Mouse (Mus musculus) megakaryocyte, embryonic 14.5 days (primary cell): ENCODE measurements at regions not wholly inside any gene's neighbourhood (a gene's known extent, or its start where the extent isn't known, plus 50 kb on each side); places are given as distances from the start of the nearest gene placed in this dataset.

Source experiments
- H3K27me3 ChIP-seq: replicated peaks from 2 replicates; pipeline ENCODE3; 2012; ENCODE audit warnings: inconsistent platforms
- H3K36me3 ChIP-seq: replicated peaks from 2 replicates; pipeline ENCODE3; 2012; ENCODE audit warnings: low read length, inconsistent platforms, mixed read lengths
- H3K4me1 ChIP-seq: 2 replicates; pipeline ENCODE4 v1.6.1; 2012; ENCODE audit warnings: inconsistent platforms
- H3K4me3 ChIP-seq: replicated peaks from 2 replicates; pipeline ENCODE3; 2012; ENCODE audit warnings: moderate library complexity, mild to moderate bottlenecking, inconsistent platforms
- H3K9me3 ChIP-seq: 2 replicates; pipeline ENCODE4 v1.6.1; 2012; ENCODE audit warnings: inconsistent platforms
- FLI1 ChIP-seq: IDR thresholded peaks from 2 replicates; pipeline ENCODE4 v1.6.1; 2012; ENCODE audit warnings: low read length, inconsistent platforms, mixed read lengths
- GATA1 ChIP-seq: IDR thresholded peaks from 3 replicates; pipeline ENCODE4 v1.6.1; 2012; ENCODE audit warnings: mixed read lengths, low read length, inconsistent platforms, borderline replicate concordance

- TF ChIP-seq GATA1 = no peak
- no peak for TF ChIP-seq FLI1
- Histone ChIP-seq H3K9me3 (peaks cover 26% of the 10 kb centered on the region), H3K27me3 (no peaks in the 10 kb centered on the region), H3K4me1 (no peaks in the 10 kb centered on the region), H3K36me3 (no peaks in the 10 kb centered on the region), H3K4me3 (no peak overlapping the region)
Measured at GRCm38 (mm10) chr5:51829020-51829419, 261.5 kb upstream of the Ppargc1a start.

- Histone ChIP-seq H3K27me3 (no peaks in the 10 kb centered on the region), H3K36me3 (no peaks in the 10 kb centered on the region), H3K9me3 (peaks cover 12% of the 10 kb centered on the region), H3K4me1 (no peaks in the 10 kb centered on the region), H3K4me3 (no peak overlapping the region)
- TF ChIP-seq GATA1 = no peak
- TF ChIP-seq FLI1 = no peak
Measured at GRCm38 (mm10) chr5:51826269-51826668, 258.7 kb upstream of the Ppargc1a start.

GRCm38 (mm10) chr5:51825584-51826088 lies 258.1 kb upstream of the Ppargc1a start:
- Histone ChIP-seq H3K36me3 (no peaks in the 10 kb centered on the region), H3K4me3 (no peak overlapping the region), H3K27me3 (no peaks in the 10 kb centered on the region), H3K4me1 (no peaks in the 10 kb centered on the region), H3K9me3 (peaks cover 10% of the 10 kb centered on the region)
- TF ChIP-seq FLI1 = no peak
- no peak for TF ChIP-seq GATA1

- no peak for TF ChIP-seq GATA1
- no peak for TF ChIP-seq FLI1
- no peaks in the 10 kb centered on the region for H3K36me3 ChIP-seq
- no peaks in the 10 kb centered on the region for H3K27me3 ChIP-seq
- H3K4me3 ChIP-seq = no peak overlapping the region
- H3K9me3 ChIP-seq = peaks cover 6% of the 10 kb centered on the region; the same call in 1 of the 2 replicates
- no peaks in the 10 kb centered on the region for H3K4me1 ChIP-seq
Measured at GRCm38 (mm10) chr5:51824731-51825130, 257.2 kb upstream of the Ppargc1a start.

GRCm38 (mm10) chr5:51823657-51824056 lies 256.1 kb upstream of the Ppargc1a start:
- H3K27me3 ChIP-seq = no peaks in the 10 kb centered on the region
- peaks cover 6% of the 10 kb centered on the region; the same call in 1 of the 2 replicates for H3K9me3 ChIP-seq
- no peaks in the 10 kb centered on the region for H3K36me3 ChIP-seq
- no peaks in the 10 kb centered on the region for H3K4me1 ChIP-seq
- no peak overlapping the region for H3K4me3 ChIP-seq
- TF ChIP-seq GATA1 = no peak
- TF ChIP-seq FLI1 = no peak

- no peak overlapping the region for H3K4me3 ChIP-seq
- TF ChIP-seq GATA1 (no peak), FLI1 (no peak)
- H3K9me3 ChIP-seq = no peaks in the 10 kb centered on the region
- H3K27me3 ChIP-seq = no peaks in the 10 kb centered on the region
- no peaks in the 10 kb centered on the region for H3K4me1 ChIP-seq
- H3K36me3 ChIP-seq = no peaks in the 10 kb centered on the region
Measured at GRCm38 (mm10) chr5:51816258-51816657, 248.7 kb upstream of the Ppargc1a start.

- Histone ChIP-seq H3K36me3 (no peaks in the 10 kb centered on the region), H3K9me3 (no peaks in the 10 kb centered on the region), H3K27me3 (no peaks in the 10 kb centered on the region), H3K4me3 (no peak overlapping the region), H3K4me1 (no peaks in the 10 kb centered on the region)
- no peak for TF ChIP-seq FLI1
- no peak for TF ChIP-seq GATA1
Measured at GRCm38 (mm10) chr5:51811728-51812127, 244.2 kb upstream of the Ppargc1a start.

- H3K4me3 ChIP-seq = no peak overlapping the region
- H3K9me3 ChIP-seq = peaks cover 20% of the 10 kb centered on the region
- TF ChIP-seq FLI1 = no peak
- no peaks in the 10 kb centered on the region for H3K27me3 ChIP-seq
- H3K4me1 ChIP-seq = no peaks in the 10 kb centered on the region
- H3K36me3 ChIP-seq = no peaks in the 10 kb centered on the region
Measured at GRCm38 (mm10) chr5:51801486-51801885, 234.0 kb upstream of the Ppargc1a start.

- Histone ChIP-seq H3K9me3 (peaks cover 22% of the 10 kb centered on the region), H3K36me3 (no peaks in the 10 kb centered on the region), H3K4me1 (no peaks in the 10 kb centered on the region), H3K27me3 (no peaks in the 10 kb centered on the region), H3K4me3 (no peak overlapping the region)
- TF ChIP-seq FLI1 (no peak), GATA1 (no peak)
Measured at GRCm38 (mm10) chr5:51799371-51800035, 232.0 kb upstream of the Ppargc1a start.

- H3K9me3 ChIP-seq = peaks cover 7% of the 10 kb centered on the region; the same call in 1 of the 2 replicates
- no peak overlapping the region for H3K4me3 ChIP-seq
- no peak for TF ChIP-seq GATA1
- TF ChIP-seq FLI1 = no peak
- H3K4me1 ChIP-seq = no peaks in the 10 kb centered on the region
- no peaks in the 10 kb centered on the region for H3K27me3 ChIP-seq
- no peaks in the 10 kb centered on the region for H3K36me3 ChIP-seq
Measured at GRCm38 (mm10) chr5:51794097-51794496, 226.6 kb upstream of the Ppargc1a start.

- Histone ChIP-seq H3K36me3 (no peaks in the 10 kb centered on the region), H3K9me3 (peaks cover 7% of the 10 kb centered on the region; the same call in 1 of the 2 replicates), H3K4me1 (no peaks in the 10 kb centered on the region), H3K27me3 (no peaks in the 10 kb centered on the region), H3K4me3 (no peak overlapping the region)
- TF ChIP-seq FLI1 (no peak), GATA1 (no peak)
Measured at GRCm38 (mm10) chr5:51792950-51793349, 225.4 kb upstream of the Ppargc1a start.
